Mouse (Mus musculus): ENCODE results near the gene Sugp2. TPM values are rescaled to one million over a fixed set of nuclear protein-coding genes. Genes with fewer than 3 reads are reported as not detected.

The Sugp2 gene
- total RNA-seq, 2 experiments from 2014 or later, result 40.2 to 44.7 TPM

DNA sequence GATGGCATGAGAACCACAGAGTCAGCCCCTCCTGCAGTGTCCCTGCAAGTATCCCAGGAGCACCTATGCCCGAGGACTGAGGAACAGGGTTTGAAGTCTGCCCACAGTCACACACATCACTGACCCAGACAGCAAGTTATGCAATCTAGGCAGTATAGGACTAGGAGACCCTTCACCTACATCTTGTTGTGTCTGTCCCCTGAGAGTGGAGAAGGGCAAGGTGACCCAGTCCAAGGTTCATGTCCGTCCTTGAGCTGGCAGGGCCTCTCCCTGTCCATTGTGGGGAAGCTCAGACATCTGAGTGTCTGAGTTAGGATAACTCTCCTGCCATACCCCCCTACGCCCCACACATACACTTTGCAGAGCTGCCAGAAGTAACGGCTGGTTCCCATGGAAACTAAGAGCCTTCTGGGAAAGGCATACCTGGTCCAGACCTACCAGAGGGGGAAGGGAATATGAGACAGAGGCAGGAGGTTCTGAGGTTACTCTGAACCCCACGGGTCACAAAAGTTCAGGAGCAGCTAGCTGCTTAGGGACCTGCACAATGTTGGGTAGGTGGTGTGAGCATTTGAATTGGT, 14.8 kb upstream of the Sugp2 start:
- intact Hi-C loops (cut with DNase I), result no loop called here
- no peak for DNase-seq

DNA sequence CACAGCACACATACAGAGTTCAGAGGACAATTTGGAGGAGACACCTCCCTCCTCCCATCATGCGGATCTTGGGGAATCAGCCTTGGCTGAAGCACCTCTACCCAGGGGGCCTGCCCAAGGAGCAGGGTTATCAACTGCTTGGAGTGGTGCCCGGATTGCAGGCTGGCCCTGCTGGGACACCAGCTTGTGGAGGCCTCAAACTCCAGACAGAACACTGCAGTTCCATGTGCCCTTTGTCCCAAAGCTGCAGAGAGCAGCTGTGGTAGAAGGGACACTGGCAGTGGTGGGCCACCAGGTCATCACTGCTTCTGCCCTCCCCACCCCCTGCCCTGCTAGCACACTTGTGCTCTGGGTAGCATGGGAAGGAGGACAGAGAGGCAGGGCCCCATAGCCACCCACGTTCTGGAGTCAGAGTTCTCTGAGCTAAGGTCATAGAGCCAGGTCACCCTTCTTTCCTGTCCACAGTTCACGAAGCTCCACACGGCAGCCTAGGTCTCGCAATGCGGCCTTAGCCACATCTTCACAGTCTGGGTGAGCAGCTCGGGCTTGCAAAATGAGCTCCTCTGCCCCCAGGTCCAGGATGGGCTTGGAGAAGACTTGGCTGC, 13.7 kb upstream of the Sugp2 start:
- intact Hi-C loops (cut with DNase I), result loop anchor here (5.0 kb wide), 1 partner anchor 118 kb away; no protein-coding TSS in a partner anchor
- DNase-seq, result peak; percentile 49 to 66

DNA sequence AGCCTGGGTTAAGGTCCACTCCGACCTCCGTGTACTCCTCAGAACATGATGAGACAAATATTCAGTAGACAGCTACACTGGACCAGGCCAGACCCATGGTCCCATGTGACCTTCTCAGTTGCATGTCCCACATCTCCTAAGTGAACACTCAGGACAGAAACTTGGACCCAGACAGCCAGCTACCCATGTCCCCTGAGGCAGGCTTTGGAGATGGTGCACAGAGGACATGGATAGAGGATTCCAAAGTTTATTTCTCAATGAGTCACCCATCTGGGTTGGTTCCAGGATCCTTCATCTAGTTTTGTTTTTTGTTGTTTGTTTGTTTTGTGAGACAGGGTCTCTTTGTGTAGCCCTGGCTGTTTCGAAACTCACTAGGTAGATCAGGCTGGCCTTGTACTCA, 13.1 kb upstream of the Sugp2 start:
- intact Hi-C loops (cut with DNase I), result loop anchor here (5.0 kb wide), 1 partner anchor 119 kb away; no protein-coding TSS in a partner anchor
- DNase-seq, result no peak

DNA sequence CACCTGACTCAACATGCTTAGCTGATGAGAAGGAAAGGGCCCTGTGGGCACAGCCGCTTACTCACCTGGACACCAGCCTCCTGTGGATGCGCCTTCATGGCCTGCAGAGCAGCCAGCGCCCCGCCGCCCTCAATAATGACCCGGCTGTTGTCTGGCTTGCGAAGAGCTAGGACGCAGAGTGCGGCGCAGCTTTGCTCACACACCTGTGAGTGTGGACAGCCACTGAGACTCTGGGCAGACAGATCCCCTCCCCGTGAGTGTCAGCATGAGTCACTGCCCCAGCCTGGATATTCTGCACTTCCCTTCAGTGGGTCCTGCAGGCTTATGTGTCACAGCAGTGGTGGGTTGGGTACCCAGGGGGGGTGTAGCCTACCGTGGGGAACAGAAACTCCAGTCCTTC, 12.0 kb upstream of the Sugp2 start:
- DNase-seq, result no peak
- intact Hi-C loops (cut with DNase I), result loop anchor here (2.0 to 5.0 kb wide), 2 partner anchors 45 to 120 kb away; no protein-coding TSS in a partner anchor

DNA sequence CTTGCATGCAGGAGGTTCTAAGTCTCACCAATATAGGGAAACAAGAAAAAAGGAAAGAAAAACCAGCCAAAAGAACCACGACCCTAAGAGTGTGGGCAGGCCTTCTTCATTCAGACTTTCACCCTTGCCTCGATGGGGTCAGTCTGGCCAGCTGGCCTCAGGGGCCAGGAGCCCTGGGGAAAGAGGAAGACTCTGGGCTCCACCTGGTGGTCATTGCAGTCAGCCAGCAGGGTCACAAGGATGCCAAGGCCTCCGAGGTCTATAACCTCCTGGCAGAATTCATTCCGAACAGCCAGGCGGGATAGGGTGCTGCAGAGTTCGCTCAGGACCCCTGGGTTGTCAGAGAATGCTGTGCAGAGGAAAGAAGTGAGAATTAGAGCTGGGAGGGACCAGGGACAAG, 10.7 kb upstream of the Sugp2 start:
- intact Hi-C loops (cut with DNase I), result loop anchor here (1.0 to 5.0 kb wide), 4 partner anchors 23 to 135 kb away; no protein-coding TSS in a partner anchor
- DNase-seq, result peak; percentile 68 to 75

DNA sequence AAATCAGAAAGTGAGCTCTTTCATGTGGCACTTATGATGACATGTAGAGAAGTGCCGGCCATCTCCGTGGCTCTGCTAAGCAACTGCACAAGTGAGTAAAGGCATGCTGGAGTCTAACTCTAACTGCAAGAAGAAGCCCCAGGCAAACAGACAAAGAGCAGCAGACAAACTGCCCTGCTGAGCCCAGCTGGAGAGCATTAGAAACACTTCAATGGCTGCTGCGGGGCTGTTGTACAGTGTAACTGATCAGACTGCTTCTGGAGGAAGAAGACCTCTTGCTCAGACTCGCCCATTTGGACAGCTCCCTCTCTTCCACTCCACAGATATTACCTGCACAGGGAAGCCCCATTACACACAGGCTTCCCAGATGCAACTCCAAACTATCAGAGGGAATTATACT, 6.0 kb upstream of the Sugp2 start:
- DNase-seq, result no peak
- intact Hi-C loops (cut with DNase I), result no loop called here

DNA sequence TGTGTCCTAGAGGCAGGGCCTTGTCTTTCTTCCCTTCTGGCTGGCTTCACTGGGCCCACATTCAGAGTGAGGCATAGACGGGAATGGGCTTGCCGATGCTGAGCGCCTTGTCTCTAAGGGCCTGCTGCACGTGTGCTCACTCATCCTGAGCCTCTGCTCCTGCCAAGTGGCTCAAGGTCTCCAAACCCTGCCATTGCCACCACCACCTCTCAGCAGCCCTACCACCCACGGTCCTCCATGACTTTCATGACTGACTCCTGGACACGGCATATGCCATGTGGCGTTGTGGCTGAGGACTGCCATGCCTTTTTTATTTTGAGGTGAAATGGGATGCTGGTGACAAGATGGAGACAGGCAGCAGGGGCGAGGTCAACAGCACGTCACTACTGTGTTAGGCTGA, 3.2 kb upstream of the Sugp2 start:
- intact Hi-C loops (cut with DNase I), result no loop called here
- DNase-seq, result no peak

DNA sequence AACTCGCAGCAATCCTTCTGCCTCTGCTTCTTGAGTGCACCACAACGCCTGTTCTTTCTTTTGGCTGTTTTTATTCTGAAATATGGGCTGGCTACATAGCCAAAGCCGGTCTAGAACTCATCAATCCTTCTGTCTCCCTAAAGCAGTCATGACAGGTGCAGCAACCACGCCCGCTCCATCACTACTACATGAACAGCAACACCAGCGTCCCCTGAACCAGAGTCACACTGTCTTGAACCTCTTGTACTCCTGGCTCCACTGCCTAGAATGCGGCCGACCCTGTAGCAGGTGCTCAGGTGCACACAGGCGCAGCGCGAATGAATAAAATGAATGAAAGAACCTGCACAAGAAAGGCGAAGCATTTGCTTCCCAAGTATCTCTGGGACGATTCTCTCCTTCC, 420 bp upstream of the Sugp2 start:
- intact Hi-C loops (cut with DNase I), result no loop called here
- DNase-seq, result no peak

DNA sequence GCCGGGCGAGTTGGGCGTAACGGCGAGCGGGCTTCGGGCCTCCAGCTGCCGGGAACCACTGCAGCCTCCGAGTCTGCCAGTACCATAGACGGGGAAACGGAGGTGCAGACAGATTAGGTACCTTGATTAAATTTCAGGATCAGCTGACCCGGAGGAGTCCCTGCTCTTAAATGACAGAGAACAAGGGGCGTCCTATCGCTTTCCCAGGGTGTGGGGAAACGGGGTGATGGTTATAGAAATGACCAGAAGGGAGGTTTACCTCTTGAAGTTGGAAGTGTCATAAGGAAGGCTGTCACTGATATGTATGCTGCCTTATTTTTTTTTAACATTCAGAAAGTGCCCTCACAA, 729 bp downstream of the Sugp2 start:
- intact Hi-C loops (cut with DNase I), result no loop called here
- DNase-seq, result no peak

DNA sequence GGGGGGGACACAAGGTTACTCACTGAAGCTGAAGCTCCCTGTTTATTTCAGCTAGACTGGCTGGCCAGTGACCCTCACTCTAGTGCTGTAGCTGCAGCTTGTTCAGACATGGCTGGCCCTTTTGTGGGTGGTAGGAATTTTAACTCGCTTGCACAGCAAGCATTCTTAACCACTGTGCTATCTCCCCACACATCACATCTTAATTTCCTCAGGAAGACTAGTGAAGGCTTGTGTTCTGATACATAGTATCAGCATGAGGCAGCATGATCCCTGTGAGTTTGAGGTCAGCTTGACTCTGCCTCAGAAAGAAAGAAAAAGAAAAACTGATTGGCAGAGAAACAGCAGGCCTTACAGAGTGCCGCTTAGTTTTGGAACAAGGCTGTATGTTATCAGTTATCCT, 3.8 kb downstream of the Sugp2 start:
- DNase-seq, result no peak
- intact Hi-C loops (cut with DNase I), result no loop called here

DNA sequence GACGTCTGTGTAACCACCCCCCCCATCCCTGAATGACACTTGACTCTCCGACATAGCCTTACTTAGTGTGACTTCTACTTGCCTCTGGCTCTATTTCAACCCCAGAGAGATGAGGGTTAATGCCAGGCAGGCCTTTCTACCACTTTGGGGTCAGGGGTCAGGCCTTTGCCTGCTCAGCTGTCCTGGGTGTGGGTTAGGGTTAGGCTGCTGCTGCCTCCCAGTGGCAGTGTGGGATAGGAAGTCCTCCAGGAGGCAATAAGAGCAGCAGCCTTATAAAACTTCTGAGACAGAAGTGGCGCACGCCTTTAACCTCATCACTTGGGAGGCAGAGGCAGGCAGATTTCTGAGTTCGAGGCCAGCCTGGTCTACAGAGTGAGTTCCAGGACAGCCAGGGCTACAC, 6.6 kb downstream of the Sugp2 start:
- intact Hi-C loops (cut with DNase I), result no loop called here
- DNase-seq, result no peak

DNA sequence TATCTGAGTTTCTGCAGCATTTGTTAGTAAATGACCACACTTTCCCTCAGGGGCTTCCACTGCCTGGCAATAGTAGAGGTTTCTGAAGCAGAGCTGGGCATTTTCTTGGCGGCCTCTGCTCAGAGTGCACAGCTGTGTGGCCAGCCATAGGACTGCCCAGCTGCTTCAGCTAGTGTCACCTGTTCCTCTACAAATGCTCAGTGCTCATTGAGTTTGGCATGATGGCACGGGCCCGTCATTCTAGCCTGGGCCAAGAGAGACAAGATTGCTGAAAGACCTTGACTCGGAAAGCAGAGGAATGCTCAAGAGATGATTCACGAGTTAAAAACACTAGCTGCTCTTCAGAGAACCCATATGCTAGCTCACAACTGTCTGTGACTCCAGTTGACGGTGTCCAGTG, 12.6 kb downstream of the Sugp2 start:
- intact Hi-C loops (cut with DNase I), result no loop called here
- DNase-seq, result no peak

DNA sequence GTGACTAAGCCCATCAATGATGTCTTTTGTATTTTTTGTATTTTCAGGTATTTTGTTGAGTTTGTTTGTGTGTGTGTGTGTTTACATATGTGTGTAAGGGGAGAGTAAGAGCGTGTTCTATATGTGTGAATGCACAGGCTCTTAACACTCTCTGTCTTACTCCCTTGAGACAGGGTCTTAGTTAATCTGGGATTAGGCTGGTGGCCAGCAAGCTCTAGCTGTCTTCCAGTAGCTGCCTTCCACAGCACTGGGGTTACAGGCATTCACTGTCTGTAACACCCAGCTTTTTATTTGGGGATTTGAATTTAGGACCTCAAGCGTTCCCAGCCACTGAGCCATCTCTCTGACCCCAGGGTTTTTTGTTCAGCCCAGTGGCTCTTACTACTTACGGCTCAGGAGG, 13.8 kb downstream of the Sugp2 start:
- intact Hi-C loops (cut with DNase I), result no loop called here

DNA sequence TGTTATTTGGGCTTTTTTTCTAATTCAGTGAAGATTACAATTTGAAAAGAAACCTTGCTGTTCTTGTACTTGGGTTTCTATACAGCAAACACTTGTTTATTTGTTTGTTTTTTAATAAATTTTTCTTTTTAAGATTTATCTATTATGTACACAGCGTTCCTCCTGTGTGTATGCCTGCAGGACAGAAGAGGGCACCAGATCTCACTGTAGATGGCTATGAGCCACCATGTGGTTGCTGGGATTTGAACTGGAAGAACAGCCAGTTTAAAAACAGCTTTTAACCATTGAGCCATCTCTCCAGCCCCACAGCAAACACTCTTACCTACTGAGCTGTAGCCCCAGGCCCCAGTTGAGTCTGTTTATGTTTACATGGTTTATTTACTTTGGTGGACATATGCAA, 20.6 kb downstream of the Sugp2 start:
- intact Hi-C loops (cut with DNase I), result no loop called here
- no peak for DNase-seq

More for the DNA sequence above, 13.8 kb downstream of the Sugp2 start:
- no peak for DNase-seq

DNA sequence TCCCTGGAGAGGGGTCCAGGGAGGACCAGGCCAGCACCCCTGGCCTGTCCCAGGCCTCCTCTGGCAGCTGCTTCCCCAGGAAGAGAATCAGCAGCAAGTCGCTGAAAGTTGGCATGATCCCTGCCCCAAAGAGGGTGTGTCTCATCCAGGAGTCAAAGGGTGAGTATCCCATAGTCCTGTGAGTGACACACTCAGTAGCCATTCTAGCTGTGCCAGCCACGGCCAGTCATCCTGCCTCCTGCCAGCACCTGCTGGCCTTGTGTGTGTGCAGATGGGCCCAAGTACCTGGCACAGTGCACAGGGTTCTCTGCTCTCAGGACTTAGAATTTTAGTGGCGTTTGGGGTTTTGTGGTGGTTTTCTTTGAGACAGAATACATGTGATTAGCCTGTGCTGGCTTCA, 23.4 kb downstream of the Sugp2 start:
- no peak for DNase-seq
- intact Hi-C loops (cut with DNase I), result no loop called here

DNA sequence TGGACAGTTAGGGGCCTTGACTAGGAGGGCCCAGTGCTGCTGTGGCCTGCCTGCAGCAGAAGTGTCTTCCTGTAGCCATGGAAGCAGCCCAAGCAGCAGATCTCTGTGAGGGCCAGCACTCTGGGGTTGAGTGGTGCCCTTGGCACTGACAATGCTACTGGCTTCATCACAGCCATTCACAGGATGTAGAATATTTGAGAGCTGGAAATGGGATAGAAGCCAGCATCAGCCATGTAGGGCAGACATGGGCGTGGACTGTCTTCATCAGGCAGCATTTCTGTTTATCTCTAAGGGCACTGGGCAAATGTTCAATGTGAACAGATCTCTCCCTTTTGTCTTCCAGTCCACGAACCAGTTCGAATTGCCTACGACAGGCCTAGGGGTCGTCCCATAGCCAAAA, 24.6 kb downstream of the Sugp2 start:
- intact Hi-C loops (cut with DNase I), result no loop called here
- DNase-seq, result peak in 1 of 2 experiments; percentile 37

DNA sequence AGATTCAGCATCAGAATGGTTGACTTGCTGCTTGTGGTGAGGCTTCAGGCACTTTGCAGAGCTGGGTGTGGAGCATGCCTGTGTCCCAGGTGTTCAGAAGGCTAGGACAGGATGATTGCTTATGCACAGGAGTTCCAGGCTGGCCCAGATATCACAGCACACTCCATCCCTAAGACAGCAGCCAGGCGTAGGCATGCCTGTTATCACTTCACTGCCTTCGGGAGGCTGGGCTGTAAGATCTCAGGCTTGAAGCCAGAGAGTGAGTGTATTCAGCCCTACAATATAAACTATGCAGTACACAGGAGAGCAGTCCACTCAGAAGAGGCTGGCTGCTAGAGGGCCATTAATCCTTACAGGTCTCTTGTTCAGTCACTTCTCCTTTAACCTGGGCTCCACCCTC, 25.0 kb downstream of the Sugp2 start:
- no peak for DNase-seq
- intact Hi-C loops (cut with DNase I), result no loop called here

DNA sequence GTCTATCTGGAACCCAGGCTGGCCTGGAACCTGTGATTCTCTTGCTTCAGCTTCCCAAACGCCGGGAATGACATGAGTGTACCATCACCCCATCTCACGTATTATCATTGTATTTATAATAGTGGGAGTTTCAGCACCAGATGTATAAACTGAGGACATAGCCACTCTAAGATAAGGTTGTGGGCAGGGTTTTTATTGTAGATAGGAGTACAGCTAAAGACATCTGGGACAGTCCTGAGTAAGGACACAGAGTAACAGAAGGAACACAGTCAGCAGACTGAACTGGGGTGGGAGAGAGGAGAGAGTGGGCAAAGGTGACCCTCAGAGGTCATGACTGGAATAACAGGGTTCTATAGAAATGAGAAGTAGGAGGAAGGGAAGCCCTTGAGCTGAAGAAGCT, 33.6 kb downstream of the Sugp2 start:
- intact Hi-C loops (cut with DNase I), result no loop called here
- DNase-seq, result no peak

DNA sequence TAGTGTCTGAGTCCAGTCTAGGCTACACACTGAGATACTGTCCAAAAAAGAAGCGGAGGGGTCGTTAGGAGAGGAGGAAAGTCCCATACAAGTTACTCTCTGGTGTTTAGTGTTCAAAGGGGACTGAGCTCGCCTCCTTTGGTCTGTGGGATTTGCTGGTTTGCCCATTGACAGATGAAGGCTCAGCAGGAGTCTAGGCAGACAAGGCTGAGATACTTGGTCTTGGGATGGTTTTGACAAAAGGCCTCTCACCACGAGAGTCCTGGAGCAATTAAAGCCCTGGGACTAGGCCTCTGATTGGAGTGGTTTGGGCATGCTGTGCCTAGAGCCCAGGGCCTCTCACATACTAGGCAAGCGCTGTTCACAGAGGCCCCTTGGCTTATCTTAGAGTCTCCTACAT, 34.3 kb downstream of the Sugp2 start:
- no peak for DNase-seq
- intact Hi-C loops (cut with DNase I), result no loop called here

DNA sequence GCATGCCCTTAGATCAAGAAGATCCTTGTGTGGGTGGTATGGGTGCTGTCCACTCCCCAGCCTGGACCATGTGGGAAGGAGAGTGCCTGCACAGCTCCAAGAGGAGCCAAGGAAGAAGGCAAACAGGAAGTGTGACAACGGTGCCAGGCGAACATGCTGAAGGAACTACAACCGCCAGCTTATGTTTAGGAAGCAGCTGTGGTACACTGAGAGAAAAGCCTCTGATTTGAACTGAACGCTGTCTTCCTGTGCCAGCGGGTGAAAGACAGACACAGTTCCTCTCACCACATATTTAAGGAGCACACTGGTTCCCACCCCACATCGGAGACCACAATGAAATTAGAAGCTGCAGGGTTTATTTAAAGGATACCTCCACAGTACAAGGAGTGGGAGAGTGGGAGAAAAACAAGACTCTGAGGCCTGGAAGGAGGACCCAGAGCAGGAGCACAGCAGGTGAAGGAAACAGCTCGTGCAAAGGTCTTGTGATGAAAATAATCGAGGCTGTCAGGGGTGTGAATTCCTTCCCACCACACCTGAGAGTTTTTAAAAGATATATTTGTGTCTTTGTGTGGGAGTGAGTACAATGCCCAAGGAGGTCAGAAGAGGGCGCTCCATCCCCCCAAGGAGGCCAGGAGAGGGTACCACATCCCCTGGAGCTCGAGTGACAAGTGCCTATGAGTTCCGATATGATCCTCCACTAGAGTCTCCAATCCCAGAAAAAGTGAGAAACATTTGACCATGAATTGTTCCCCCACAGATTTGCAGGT, 35.0 kb downstream of the Sugp2 start:
- intact Hi-C loops (cut with DNase I), result no loop called here
- DNase-seq, result peak in 1 of 2 experiments; percentile 47

DNA sequence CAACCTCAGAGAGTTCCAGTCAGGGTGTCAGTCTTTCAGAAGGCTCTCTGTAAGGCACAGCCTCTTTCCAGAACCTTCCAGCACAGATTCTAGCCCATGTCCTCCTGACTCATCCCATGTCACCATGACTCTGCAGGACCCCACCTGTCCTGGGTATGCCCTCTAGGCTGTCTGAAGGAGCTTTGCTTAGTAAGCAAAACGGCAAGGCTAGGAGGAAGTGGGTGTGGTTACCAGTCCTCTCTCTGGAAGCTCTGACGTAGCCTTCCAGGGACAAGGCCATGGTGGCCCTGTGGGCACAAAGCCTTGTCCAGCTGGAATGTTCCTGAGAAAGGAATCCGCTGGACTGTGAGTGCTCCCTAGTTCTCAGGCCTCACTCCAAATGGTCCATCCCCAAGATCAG, 38.9 kb downstream of the Sugp2 start:
- peak in 1 of 2 experiments; percentile 25 for DNase-seq
- intact Hi-C loops (cut with DNase I), result no loop called here

DNA sequence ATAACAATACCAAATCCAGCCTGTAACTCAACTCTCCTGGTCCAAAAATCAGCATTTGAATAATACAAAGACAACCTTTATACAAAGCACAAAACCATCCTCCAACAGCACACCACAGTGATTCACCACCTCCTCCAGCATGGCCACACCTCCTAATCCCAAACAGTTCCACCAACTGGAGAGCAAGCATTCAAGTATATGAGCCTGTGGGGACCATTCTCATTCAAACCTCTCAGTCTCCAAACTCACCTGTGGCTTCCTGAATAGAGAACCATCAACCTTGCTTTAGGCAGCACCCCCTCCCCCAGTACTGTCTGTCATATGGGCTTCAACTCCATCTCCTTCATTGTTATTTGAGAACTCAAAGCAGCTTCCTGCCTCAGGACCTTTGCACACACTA, 40.3 kb downstream of the Sugp2 start:
- no peak for DNase-seq
- intact Hi-C loops (cut with DNase I), result no loop called here

Measured in heart, postnatal 14 days (tissue).